Mouse (Mus musculus) midbrain, embryonic 13.5 days (tissue): ENCODE results near the gene Gm21861. TPM values are rescaled to one million over a fixed set of nuclear protein-coding genes. Genes with fewer than 3 reads are reported as not detected.
"Not testable (repeated sequence)": the region's sequence is repeated elsewhere in the genome, so short reads cannot be mapped to it uniquely, and the experiment has no call there.

Source experiments
- ATAC-seq: fragments of 200-750 bp; cut with Nextera tagmentation; 2 replicates; pipeline ENCODE4 v1.8.0; 2017; ENCODE audit warnings: mild to moderate bottlenecking, moderate TSS enrichment, moderate library complexity
- H3K27ac ChIP-seq: fragments of 300-500 bp; sonication (generic); 2 replicates; pipeline ENCODE4 v1.5.1; 2015; ENCODE audit warnings: inconsistent platforms, mild to moderate bottlenecking, moderate library complexity
- H3K27me3 ChIP-seq: fragments of 300-500 bp; sonication (generic); 2 replicates; pipeline ENCODE4 v1.6.1; 2015; ENCODE audit warnings: mild to moderate bottlenecking, inconsistent platforms
- H3K36me3 ChIP-seq: fragments of 300-500 bp; sonication (generic); 2 replicates; pipeline ENCODE4 v1.6.1; 2015; ENCODE audit warnings: mild to moderate bottlenecking, inconsistent platforms
- H3K4me1 ChIP-seq: fragments of 300-500 bp; sonication (generic); replicated peaks from 2 replicates; pipeline ENCODE4 v1.6.1; 2015; ENCODE audit warnings: inconsistent platforms
- H3K4me2 ChIP-seq: fragments of 300-500 bp; sonication (generic); replicated peaks from 2 replicates; pipeline ENCODE4 v1.6.1; 2015; ENCODE audit warnings: moderate library complexity, mild to moderate bottlenecking, inconsistent platforms
- H3K4me3 ChIP-seq: fragments of 300-500 bp; sonication (generic); replicated peaks from 2 replicates; pipeline ENCODE4 v1.5.1; 2015; ENCODE audit warnings: mild to moderate bottlenecking, inconsistent platforms
- H3K9ac ChIP-seq: fragments of 300-500 bp; sonication (generic); replicated peaks from 2 replicates; pipeline ENCODE4 v1.6.1; 2015; ENCODE audit warnings: mild to moderate bottlenecking, inconsistent platforms
- H3K9me3 ChIP-seq: fragments of 300-500 bp; sonication (generic); 2 replicates; pipeline ENCODE4 v1.6.1; 2016; ENCODE audit warnings: mild to moderate bottlenecking, inconsistent platforms
- WGBS: fragments of 180-500 bp; shearing (Covaris S2); methylation state at CpG from one replicate; pipeline ENCODE4 v1.1.7; 2015; 5-methylcytosine and 5-hydroxymethylcytosine counted together
- polyA plus RNA-seq: library from polyadenylated mRNA; unstranded; fragments of >200 nt; fragmentation: Nextera tagmentation; extraction: Ambion mirVana; gene quantifications from 2 replicates; pipeline ENCODE4 v1.2.1, GENCODE M21; 2015

The Gm21861 gene
- polyA plus RNA-seq = not detected in 2 replicates

DNA sequence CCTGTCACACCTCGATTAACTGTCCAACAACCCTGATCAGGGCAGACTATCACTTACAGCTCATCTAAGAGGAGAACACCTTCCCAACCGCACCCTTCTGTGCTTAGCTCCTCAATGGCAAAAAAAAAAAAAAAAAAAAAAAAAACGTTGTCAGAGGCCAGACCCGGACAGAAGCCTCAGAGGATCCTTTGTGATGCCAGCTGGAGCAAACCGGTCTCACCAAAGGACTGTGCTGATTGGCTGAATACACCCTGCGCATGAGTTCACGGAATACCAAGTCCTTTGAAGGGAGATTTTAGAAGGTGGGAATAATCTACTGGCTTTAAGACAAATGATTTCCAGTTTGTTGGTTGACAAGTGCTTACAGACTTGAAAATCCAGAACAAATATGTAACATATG lies at the start of gene Gm21861:
TSS of gene Gm21861 (minus strand) at position 101 of the 400 bp plus-strand sequence.
- ATAC-seq, H3K27ac ChIP-seq, H3K9ac ChIP-seq, H3K4me2 ChIP-seq, H3K4me1 ChIP-seq, H3K9me3 ChIP-seq, H3K36me3 ChIP-seq, H3K4me3 ChIP-seq, H3K27me3 ChIP-seq: not testable (repeated sequence)
- no CpG with 5 or more reads among the region's 7 CpGs for WGBS
